Mouse (Mus musculus): ENCODE data around the gene Idh2.
A peak's percentile ranks its signal among the peaks of the same experiment; 100 is the strongest.

Gene Idh2

GRCm38 (mm10) chr7:80121083-80121482 lies 5.9 kb upstream of the Idh2 start:
- DNase-seq = no peak

- no peak for DNase-seq
Measured at GRCm38 (mm10) chr7:80119198-80119597, 4.0 kb upstream of the Idh2 start.

GRCm38 (mm10) chr7:80116158-80116557 lies 966 bp upstream of the Idh2 start:
- DNase-seq = no peak

- DNase-seq = peak; percentile 73
Measured at GRCm38 (mm10) chr7:80114451-80115223, 555 bp downstream of the Idh2 start.

GRCm38 (mm10) chr7:80113989-80114388 lies 1.2 kb downstream of the Idh2 start:
- no peak for DNase-seq

GRCm38 (mm10) chr7:80111066-80112045 lies 3.8 kb downstream of the Idh2 start:
- peak; percentile 35 for DNase-seq

- DNase-seq = no peak
Measured at GRCm38 (mm10) chr7:80106441-80106840, 8.8 kb downstream of the Idh2 start.

- DNase-seq = no peak
Measured at GRCm38 (mm10) chr7:80105637-80106390, 9.4 kb downstream of the Idh2 start.

- DNase-seq = no peak
Measured at GRCm38 (mm10) chr7:80103335-80103734, 11.9 kb downstream of the Idh2 start.

GRCm38 (mm10) chr7:80098389-80098976 lies 16.7 kb downstream of the Idh2 start:
- DNase-seq = no peak

GRCm38 (mm10) chr7:80095598-80096309 lies 19.4 kb downstream of the Idh2 start:
- DNase-seq = no peak

GRCm38 (mm10) chr7:80094481-80094880 lies 20.7 kb downstream of the Idh2 start:
- no peak for DNase-seq

- DNase-seq = peak; percentile 64
Measured at GRCm38 (mm10) chr7:80092351-80093046, 22.7 kb downstream of the Idh2 start.

- no peak for DNase-seq
Measured at GRCm38 (mm10) chr7:80091866-80092210, 23.4 kb downstream of the Idh2 start.

GRCm38 (mm10) chr7:80091004-80091865 lies 24.0 kb downstream of the Idh2 start:
- no peak for DNase-seq

GRCm38 (mm10) chr7:80090191-80091003 lies 24.8 kb downstream of the Idh2 start:
- no peak for DNase-seq

- no peak for DNase-seq
Measured at GRCm38 (mm10) chr7:80088191-80088590, 27.0 kb downstream of the Idh2 start.

GRCm38 (mm10) chr7:80085970-80086715 lies 29.0 kb downstream of the Idh2 start:
- DNase-seq = no peak

- DNase-seq = peak; percentile 78
Measured at GRCm38 (mm10) chr7:80084484-80084931, 30.7 kb downstream of the Idh2 start.

Data from right cerebral cortex, postnatal 14 days (tissue).